Mouse (Mus musculus) liver, embryonic 13.5 days (tissue): ENCODE data around the gene Runx2. TPM values are rescaled to one million over a fixed set of nuclear protein-coding genes. Genes with fewer than 3 reads are reported as not detected.
A peak's percentile ranks its signal among the peaks of the same experiment; 100 is the strongest.

ENCODE experiments used
- ATAC-seq: fragments of 200-750 bp; cut with Nextera tagmentation; 2 replicates; pipeline ENCODE4 v1.8.0; 2017; ENCODE audit warnings: low read depth, mild to moderate bottlenecking, moderate number of reproducible peaks, moderate library complexity
- DNase-seq: peaks from one replicate; pipeline ENCODE4 v3.0.0; 2022
- H3K27ac ChIP-seq: fragments of 300-500 bp; sonication (generic); 2 replicates; pipeline ENCODE4 v1.5.1; 2015; ENCODE audit warnings: moderate library complexity, mild to moderate bottlenecking, inconsistent platforms
- H3K27me3 ChIP-seq: fragments of 300-500 bp; sonication (generic); 2 replicates; pipeline ENCODE4 v1.6.1; 2015; ENCODE audit warnings: mild to moderate bottlenecking, inconsistent platforms
- H3K36me3 ChIP-seq: fragments of 300-500 bp; sonication (generic); 2 replicates; pipeline ENCODE4 v1.6.1; 2015; ENCODE audit warnings: mild to moderate bottlenecking, inconsistent platforms
- H3K4me1 ChIP-seq: fragments of 300-500 bp; sonication (generic); replicated peaks from 2 replicates; pipeline ENCODE4 v1.6.1; 2015; ENCODE audit warnings: inconsistent platforms
- H3K4me2 ChIP-seq: fragments of 300-500 bp; sonication (generic); 2 replicates; pipeline ENCODE4 v1.6.1; 2015; ENCODE audit warnings: inconsistent platforms, mild to moderate bottlenecking, moderate library complexity
- H3K4me3 ChIP-seq: fragments of 300-500 bp; sonication (generic); replicated peaks from 2 replicates; pipeline ENCODE4 v1.5.1; 2015; ENCODE audit warnings: mild to moderate bottlenecking, inconsistent platforms
- H3K9ac ChIP-seq: fragments of 300-500 bp; sonication (generic); 2 replicates; pipeline ENCODE4 v1.6.1; 2015; ENCODE audit warnings: mild to moderate bottlenecking, inconsistent platforms
- H3K9me3 ChIP-seq: fragments of 300-500 bp; sonication (generic); replicated peaks from 2 replicates; pipeline ENCODE4 v1.6.1; 2016; ENCODE audit warnings: inconsistent platforms
- WGBS: fragments of 180-500 bp; shearing (Covaris S2); methylation state at CpG from one replicate; pipeline ENCODE4 v1.1.7; 2015; ENCODE audit not compliant: insufficient replicate concordance; 5-methylcytosine and 5-hydroxymethylcytosine counted together
- polyA plus RNA-seq: library from polyadenylated mRNA; unstranded; fragments of >200 nt; fragmentation: Nextera tagmentation; extraction: Ambion mirVana; gene quantifications from 2 replicates; pipeline ENCODE4 v1.2.1, GENCODE M21; 2015

Runx2 gene
- polyA plus RNA-seq, 1 experiment from 2014 or later = 0.31 TPM

DNA sequence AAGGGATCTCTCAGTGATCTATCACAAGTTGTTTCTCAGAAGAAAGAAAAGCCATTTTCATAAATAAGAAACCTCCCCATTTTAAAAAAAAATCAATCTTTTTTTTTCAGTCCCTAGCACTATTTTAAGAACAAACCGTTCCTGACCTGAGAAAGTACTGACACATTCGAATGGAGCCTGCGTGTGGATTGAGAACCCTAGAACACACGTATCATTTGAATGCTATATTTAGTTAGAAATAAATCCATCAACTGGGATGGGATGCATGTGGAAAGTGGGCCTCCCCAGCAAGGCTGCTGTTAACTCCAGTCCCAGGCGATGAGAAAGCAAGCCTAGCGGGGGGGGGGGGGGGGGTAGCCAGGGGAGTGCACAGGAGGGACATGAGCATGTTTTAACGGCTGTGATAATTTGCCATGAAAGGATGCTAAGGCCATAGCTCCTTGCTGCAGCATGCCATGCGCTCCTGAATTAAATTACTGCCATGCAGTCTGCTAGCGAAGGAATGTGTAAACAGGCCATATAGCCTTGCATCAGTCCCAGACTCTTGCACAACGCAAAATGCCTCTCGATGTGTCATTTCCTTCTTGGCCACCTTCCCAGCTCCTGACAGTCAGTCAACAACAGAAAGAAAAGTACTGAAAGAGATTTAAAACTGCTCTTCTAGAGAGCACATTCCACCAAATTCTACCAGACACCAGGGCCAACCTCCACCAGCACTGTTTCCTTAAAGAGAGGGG, 104.9 kb downstream of the Runx2 start:
- 50% methylated on average over 10 of the region's 11 CpGs for WGBS
- Histone ChIP-seq H3K27me3 (no peaks in the 10 kb centered on the region), H3K4me2 (no peak overlapping the region), H3K9me3 (no peaks in the 10 kb centered on the region), H3K4me3 (no peak overlapping the region), H3K27ac (no peak overlapping the region), H3K4me1 (peaks cover 8% of the 10 kb centered on the region), H3K36me3 (no peaks in the 10 kb centered on the region), H3K9ac (no peak overlapping the region)
- DNase-seq (no peak), ATAC-seq (peak; percentile 53)

GRCm38 (mm10) chr17:44707956-44708355, 106.6 kb downstream of the Runx2 start:
- peaks cover 8% of the 10 kb centered on the region for H3K4me1 ChIP-seq
- no peak overlapping the region for H3K4me3 ChIP-seq
- no peak overlapping the region for H3K27ac ChIP-seq
- no peak for ATAC-seq
- no peak for DNase-seq
- WGBS = 84% methylated on average over 3 of the region's 3 CpGs
- H3K9ac ChIP-seq = no peak overlapping the region
- H3K9me3 ChIP-seq = no peaks in the 10 kb centered on the region
- no peak overlapping the region for H3K4me2 ChIP-seq
- H3K36me3 ChIP-seq = no peaks in the 10 kb centered on the region
- H3K27me3 ChIP-seq = no peaks in the 10 kb centered on the region

DNA sequence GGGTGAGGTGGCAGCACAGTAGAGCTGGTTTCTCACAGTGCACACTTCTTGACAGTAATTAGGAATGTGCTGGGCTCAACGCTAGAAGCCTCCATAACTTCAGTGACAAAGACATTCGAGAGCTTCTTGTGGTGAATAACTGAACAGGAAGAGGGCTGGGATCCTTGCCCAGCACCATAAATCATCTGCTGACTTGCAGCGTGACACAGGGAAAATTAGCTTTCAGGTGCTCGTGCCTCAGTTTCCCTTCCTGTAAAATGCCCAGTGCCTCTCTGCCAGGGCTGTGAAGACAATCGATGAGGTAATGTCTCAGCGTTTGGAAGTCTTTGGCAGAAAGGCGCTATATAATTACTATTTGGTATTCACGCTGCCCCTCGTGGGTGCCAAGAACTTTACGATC, 108.1 kb downstream of the Runx2 start:
- Histone ChIP-seq H3K9me3 (no peaks in the 10 kb centered on the region), H3K27me3 (no peaks in the 10 kb centered on the region), H3K36me3 (no peaks in the 10 kb centered on the region), H3K4me2 (no peak overlapping the region), H3K9ac (no peak overlapping the region), H3K4me3 (no peak overlapping the region), H3K4me1 (peaks cover 8% of the 10 kb centered on the region), H3K27ac (no peak overlapping the region)
- no peak for DNase-seq
- no peak for ATAC-seq
- 60% methylated on average over 10 of the region's 10 CpGs for WGBS

DNA sequence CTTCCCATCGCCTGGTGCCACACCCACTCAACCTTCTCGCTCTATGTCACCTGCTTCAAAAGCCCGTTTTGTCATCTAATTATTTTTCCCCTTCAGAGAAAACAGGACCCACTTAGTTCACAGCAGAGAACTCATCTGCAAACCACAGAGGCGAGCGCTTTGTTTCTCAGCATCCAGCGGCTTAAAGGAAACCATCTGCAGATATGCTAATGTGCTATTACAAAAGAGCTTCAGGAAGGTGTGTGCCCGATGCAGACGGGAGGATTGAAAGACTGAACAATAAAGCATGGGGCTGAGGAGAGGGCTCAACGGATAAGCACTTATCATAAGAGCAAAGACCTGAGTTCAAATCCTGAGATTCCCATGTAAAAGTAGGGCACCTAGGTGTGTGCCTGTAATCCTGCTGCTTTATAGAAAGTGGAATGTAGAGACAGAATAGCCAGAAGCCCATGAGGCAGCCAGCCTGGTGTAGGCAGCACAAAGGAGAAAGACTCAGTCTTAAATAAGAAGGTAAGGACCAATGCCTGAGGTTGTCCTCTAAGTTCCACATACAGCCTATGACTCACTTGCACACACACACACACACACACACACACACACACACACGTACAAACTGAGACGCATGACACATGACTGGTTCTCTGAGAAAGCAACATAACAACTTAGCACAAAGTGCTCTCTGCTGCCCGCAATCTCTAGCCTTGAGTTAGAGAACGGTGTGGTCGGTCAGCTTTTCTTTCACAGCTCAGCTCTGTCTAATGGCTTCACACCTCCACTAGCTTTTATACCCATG, 111.9 kb downstream of the Runx2 start:
- no peak overlapping the region for H3K4me3 ChIP-seq
- DNase-seq = no peak
- H3K9ac ChIP-seq = no peak overlapping the region
- no peaks in the 10 kb centered on the region for H3K27me3 ChIP-seq
- 42% methylated on average over 14 of the region's 14 CpGs for WGBS
- no peak overlapping the region for H3K27ac ChIP-seq
- no peak overlapping the region for H3K4me2 ChIP-seq
- H3K4me1 ChIP-seq = no peaks in the 10 kb centered on the region
- ATAC-seq = no peak
- H3K9me3 ChIP-seq = no peaks in the 10 kb centered on the region
- no peaks in the 10 kb centered on the region for H3K36me3 ChIP-seq

GRCm38 (mm10) chr17:44701531-44701930, 113.1 kb downstream of the Runx2 start:
- H3K4me3 ChIP-seq = no peak overlapping the region
- H3K4me2 ChIP-seq = no peak overlapping the region
- no peak overlapping the region for H3K9ac ChIP-seq
- no peak overlapping the region for H3K27ac ChIP-seq
- H3K27me3 ChIP-seq = no peaks in the 10 kb centered on the region
- no peaks in the 10 kb centered on the region for H3K4me1 ChIP-seq
- H3K9me3 ChIP-seq = no peaks in the 10 kb centered on the region
- WGBS = 77% methylated on average over 4 of the region's 4 CpGs
- DNase-seq (no peak), ATAC-seq (no peak)
- H3K36me3 ChIP-seq = no peaks in the 10 kb centered on the region

DNA sequence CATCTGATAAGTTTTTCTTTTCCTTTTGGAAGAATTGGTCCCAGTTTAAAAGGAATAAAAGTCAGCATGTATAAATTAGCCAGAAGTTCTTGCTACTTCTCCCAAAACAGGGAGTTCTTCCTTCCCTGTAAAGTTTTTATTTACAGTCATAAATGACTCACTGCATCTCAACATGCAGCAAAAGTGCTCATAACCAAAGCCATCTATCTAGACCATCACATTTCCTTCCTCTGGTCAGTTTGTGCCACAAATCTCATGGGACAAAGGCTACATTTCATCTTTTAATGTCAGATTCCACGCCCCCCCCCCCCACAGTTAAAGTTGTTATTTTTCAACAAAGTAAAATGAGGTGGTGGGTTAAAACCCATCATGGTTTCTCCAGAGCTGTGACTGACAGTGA, 114.3 kb downstream of the Runx2 start:
- H3K27ac ChIP-seq = no peak overlapping the region

DNA sequence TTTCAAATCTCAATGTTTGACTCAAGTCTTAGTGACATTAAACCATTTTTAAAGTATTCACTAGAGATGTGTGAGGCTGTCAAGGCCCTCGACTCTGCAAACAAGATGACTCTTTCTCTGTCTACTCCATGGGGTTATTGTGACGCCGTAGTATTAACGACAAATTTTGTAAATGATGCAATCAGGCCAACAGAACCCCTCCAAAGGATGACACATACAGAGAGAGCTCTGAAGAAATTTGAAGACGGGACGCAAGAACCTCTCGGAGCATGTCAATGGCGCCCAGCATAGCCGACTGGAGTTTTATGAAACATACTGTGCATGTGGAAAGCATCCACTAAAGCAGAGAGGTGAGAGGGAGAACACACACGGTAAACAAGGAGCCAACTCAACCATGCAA, 117.5 kb downstream of the Runx2 start:
- 73% methylated on average over 10 of the region's 10 CpGs for WGBS

More for the DNA sequence above, 114.3 kb downstream of the Runx2 start:
- Histone ChIP-seq H3K4me2 (no peak overlapping the region), H3K9ac (no peak overlapping the region), H3K4me1 (no peaks in the 10 kb centered on the region), H3K4me3 (no peak overlapping the region), H3K36me3 (no peaks in the 10 kb centered on the region), H3K9me3 (no peaks in the 10 kb centered on the region), H3K27me3 (no peaks in the 10 kb centered on the region)
- ATAC-seq (no peak), DNase-seq (no peak)
- WGBS = 42% methylated on average over 1 of the region's 1 CpGs

DNA sequence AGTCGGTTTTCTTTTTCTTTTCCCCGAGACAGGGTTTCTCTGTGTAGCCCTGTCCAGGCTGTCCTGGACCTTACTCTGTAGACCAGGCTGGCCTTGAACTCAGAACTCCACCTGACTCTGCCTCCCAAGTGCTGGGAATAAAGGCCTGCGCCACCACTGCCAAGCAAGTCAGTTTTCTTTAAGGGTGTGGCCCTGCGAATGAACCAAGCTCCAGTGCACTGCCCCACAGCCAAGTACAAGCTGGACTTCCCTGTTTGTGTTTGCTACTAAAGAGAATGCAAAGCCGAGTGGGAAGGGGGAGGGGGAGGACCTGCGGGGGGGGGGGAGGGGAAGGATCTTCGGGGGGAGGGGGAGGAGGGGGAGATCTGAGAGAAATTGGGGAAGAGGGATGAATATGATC, 121.0 kb downstream of the Runx2 start:
- DNase-seq = no peak
- WGBS = 40% methylated on average over 5 of the region's 7 CpGs
- ATAC-seq = no peak
- no peak overlapping the region for H3K27ac ChIP-seq
- no peak overlapping the region for H3K4me3 ChIP-seq
- no peak overlapping the region for H3K9ac ChIP-seq
- peaks cover 8% of the 10 kb centered on the region for H3K4me1 ChIP-seq
- no peaks in the 10 kb centered on the region for H3K27me3 ChIP-seq
- H3K9me3 ChIP-seq = no peaks in the 10 kb centered on the region
- no peak overlapping the region for H3K4me2 ChIP-seq
- no peaks in the 10 kb centered on the region for H3K36me3 ChIP-seq

More for the DNA sequence above, 117.5 kb downstream of the Runx2 start:
- no peaks in the 10 kb centered on the region for H3K36me3 ChIP-seq
- ATAC-seq (no peak), DNase-seq (no peak)
- H3K4me1 ChIP-seq = no peaks in the 10 kb centered on the region
- H3K9ac ChIP-seq = no peak overlapping the region
- no peaks in the 10 kb centered on the region for H3K27me3 ChIP-seq
- H3K9me3 ChIP-seq = no peaks in the 10 kb centered on the region
- H3K27ac ChIP-seq = no peak overlapping the region
- no peak overlapping the region for H3K4me2 ChIP-seq
- no peak overlapping the region for H3K4me3 ChIP-seq

DNA sequence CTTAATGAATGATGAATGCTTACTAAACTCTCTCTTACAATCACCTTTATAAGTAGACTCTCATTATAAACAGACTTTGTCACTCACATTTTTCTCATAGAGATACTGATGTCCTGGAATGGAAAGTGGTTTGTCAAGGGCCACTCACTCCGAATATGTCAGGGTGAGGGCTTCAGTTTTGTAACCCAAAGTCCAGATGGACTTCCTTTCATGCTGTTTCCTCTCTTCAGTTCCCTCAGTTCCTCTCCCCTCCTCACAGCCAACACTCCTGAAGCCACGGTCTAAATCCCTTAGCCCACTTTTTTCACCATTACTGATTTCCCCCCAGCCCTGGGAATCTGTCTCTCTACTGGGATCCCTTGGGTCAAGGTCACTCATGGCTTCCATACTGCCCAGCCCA, 123.1 kb downstream of the Runx2 start:
- H3K4me3 ChIP-seq = no peak overlapping the region
- no peaks in the 10 kb centered on the region for H3K27me3 ChIP-seq
- peaks cover 8% of the 10 kb centered on the region for H3K4me1 ChIP-seq
- no peaks in the 10 kb centered on the region for H3K9me3 ChIP-seq
- no peak overlapping the region for H3K27ac ChIP-seq
- H3K4me2 ChIP-seq = no peak overlapping the region
- WGBS = 24% methylated on average over 2 of the region's 2 CpGs
- DNase-seq = no peak
- H3K36me3 ChIP-seq = no peaks in the 10 kb centered on the region
- ATAC-seq = no peak
- no peak overlapping the region for H3K9ac ChIP-seq

DNA sequence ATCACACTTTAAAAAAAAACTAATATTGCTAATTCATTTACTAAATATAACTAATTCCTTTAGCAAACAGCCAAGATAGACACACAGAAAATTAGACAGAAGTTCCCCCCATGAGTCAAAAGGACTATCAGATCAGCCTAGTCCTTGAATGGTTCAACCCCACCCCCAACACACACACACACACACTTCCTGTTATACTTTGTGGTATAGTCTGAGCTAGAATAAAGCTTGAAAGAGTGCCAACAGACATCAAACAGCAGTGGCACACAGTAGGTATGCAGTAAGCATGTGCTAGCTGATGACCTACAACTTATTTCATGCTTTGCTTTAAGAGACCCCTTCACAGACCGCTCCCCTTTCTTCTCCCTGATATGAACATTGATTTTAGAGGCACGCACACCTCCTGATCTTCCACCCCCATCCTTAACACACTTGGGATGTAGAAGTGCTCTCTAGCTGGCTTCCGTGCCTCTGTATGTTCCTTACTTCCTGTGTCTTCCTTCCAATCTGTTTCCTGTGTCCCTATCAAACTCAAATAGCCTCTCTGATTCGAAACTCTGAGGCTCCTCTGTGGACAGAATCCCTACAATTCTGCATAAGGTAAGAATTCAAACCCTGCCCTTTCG, 124.1 kb downstream of the Runx2 start:
- Histone ChIP-seq H3K9ac (no peak overlapping the region), H3K4me3 (no peak overlapping the region), H3K27ac (no peak overlapping the region), H3K36me3 (no peaks in the 10 kb centered on the region), H3K4me1 (peaks cover 8% of the 10 kb centered on the region), H3K9me3 (no peaks in the 10 kb centered on the region), H3K27me3 (no peaks in the 10 kb centered on the region), H3K4me2 (no peak overlapping the region)
- DNase-seq (no peak), ATAC-seq (no peak)
- 42% methylated on average over 5 of the region's 5 CpGs for WGBS

GRCm38 (mm10) chr17:44688306-44688705, 126.3 kb downstream of the Runx2 start:
- no peak overlapping the region for H3K4me2 ChIP-seq
- no peak overlapping the region for H3K4me3 ChIP-seq
- DNase-seq (no peak), ATAC-seq (no peak)
- H3K4me1 ChIP-seq = peaks cover 8% of the 10 kb centered on the region
- H3K9me3 ChIP-seq = no peaks in the 10 kb centered on the region
- H3K36me3 ChIP-seq = no peaks in the 10 kb centered on the region
- H3K27me3 ChIP-seq = no peaks in the 10 kb centered on the region
- no peak overlapping the region for H3K27ac ChIP-seq
- no peak overlapping the region for H3K9ac ChIP-seq
- 56% methylated on average over 2 of the region's 2 CpGs for WGBS
